Mouse (Mus musculus) cortical plate, adult 2 months (tissue): ENCODE data around the gene Lpin3.

Experiments
- CTCF ChIP-seq: fragments of 200-500 bp; IDR thresholded peaks from 2 replicates; pipeline ENCODE4 v1.5.1; 2011; ENCODE audit warnings: mild to moderate bottlenecking, control low read depth, low read length; ENCODE audit not compliant: insufficient read depth; ENCODE audit errors: extremely low read depth
- POLR2A ChIP-seq: fragments of 200-500 bp; IDR thresholded peaks from 2 replicates; pipeline ENCODE4 v1.6.1; 2011; ENCODE audit warnings: mild to moderate bottlenecking, low read length, control low read depth; ENCODE audit not compliant: insufficient read depth; ENCODE audit errors: extremely low read depth

DNA sequence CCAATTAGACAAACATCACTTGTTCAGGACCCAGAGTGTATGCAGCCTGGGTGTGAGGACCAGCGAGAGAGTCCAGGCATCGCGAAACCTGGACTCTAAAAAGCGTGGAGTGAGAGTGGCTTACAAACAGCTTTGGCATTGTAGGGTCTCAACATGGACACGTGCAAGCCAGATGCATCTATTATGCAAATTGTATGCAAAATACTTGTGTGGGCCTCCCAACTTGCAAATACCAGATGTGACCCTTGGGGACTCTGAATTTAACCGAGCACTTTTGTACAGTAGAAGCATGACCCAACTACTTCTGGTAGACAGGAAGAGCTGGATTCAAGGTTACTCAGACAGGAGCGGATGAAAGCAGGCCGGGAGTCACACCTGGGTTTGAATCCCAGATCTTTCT lies 36.2 kb downstream of the Lpin3 start:
- TF ChIP-seq CTCF (no peak), POLR2A (no peak)
